Mouse (Mus musculus): ENCODE results near the gene Adgre4.
A peak's percentile ranks its signal among the peaks of the same experiment; 100 is the strongest.

Adgre4 gene

DNA sequence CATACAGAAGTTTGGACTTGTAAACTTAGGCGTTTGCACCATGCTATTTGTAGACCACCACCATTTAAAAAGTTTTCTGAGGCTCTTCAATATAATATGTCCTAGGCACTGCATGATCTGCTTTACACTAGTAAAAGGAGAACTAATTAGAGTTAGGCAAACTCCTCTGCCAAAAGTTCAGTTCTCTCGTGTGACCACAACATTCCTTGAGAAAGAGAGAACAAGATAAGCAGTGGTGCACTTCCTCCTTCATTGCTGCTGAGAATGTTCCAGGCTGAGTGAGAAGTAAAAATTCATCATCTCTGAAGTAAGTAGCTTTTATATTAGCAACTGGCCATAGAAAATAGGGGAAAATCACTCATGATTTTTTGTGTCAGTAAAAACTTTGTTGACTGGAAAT, at the start of gene Adgre4:
Adgre4 (plus strand) TSS at position 199 of the 400 bp plus-strand sequence.
- DNase-seq (ENCODE audit: low spot score) = no peak

DNA sequence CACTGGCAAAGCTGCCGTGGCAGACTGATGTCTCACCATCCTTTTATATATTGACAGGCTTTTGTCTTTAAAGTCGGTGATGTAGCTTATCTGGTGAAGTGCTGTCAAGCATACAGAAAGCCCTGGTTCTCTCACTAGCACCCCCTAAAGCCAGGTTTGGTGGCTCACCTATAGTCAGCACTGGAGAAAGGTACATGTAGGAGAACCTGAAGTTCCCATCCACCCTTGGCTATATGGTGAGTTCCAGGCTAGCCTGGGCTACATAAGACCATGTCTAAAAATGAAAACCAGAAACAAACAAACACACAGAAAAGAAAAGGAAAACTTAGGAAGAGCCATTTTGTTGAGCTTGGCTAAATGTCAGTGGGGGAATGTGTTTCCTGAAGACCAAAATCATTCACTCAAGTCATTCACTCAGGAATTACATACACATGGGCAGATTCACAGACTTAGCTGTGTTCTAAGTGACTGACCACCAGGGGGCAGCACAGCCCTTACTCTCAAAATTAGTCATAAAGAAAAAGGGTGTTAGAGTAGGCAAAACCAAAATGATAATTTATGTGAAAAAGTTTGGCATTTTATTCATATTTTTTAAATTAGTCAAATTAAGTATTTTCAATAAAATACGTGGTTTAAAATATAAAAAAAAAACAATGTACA, 47.5 kb upstream of the Adgre4 start:
- peak; percentile 27 for DNase-seq (ENCODE audit: low spot score)

DNA sequence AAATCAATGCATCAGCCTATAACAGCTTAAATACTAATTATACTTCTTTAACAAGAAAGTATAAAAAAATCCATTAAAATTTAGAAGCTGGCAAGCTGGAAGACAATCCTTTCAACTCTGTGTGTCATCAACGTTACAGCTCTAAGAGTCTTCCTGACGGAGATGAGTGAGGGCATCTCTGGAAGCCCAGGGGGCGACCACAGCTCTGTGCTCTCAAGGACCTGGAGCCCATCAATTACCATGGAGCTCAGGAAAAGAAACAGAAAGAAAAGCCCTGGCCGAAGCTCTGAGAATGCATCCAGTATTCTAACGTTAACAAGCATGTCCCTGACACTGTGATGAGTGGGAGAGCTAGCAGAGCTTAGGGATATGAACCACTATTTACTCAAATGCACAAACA, 46.9 kb upstream of the Adgre4 start:
- no peak for DNase-seq (ENCODE audit: low spot score)

DNA sequence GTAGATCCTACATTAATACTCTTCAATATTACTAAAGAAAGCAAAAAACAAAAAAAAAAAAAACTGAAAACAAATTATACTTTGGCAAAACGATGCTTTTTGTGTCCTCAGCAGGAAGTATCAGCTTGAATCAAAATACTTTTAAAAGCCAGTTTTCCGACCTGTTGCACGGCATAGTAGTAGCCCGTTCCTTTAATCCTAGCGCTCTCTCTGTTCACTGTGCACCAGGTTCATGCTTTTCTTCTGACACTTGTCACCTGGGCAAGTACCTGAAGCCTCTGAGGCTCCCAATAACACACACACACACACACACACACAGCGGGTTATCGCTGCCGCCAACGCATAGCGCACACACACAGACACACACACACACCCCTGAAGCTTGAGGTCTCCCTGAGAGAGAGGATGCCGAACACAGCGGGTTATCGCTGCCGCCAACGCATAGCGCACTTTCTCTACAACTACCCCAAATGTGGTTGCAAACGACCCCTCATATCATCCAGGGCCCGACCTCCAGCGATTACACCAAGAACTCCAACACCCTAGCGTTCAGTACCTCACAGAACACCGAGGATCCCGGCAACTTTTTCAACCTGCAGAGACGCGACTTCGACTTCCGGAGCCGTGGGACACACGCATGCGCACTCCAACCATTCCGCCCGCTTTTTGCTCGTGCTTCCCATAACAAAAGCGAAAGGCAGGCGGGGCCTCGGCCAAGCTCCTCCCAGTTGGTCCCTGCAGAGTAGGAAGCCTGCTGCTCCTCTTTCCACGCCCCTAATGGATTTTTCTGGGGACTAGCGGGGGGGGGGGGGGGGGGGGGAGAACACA, 37.6 kb upstream of the Adgre4 start, which contains the start of gene Pot1b:
Pot1b (minus strand) TSS at position 645 of the 828 bp plus-strand sequence.
- peak; percentile 88 for DNase-seq (ENCODE audit: low spot score)

DNA sequence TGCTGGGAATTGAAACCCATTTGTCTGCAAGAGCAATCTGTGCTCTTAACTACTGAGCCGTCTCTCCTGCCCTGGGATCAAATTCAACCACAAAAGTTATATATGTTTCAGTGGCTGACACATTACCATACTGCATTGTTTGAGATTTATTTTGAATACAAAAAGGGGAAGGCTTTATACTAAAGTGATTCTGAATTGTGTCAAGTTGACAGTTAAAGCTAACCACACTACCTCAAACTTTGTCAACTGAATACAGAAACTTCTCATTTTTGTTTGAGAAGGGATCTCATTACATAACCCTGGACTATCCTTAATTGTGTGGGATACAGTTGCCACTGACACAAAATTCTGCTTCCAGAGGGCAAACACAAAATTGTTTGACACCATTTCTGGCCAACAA, 28.5 kb upstream of the Adgre4 start:
- no peak for DNase-seq (ENCODE audit: low spot score)

DNA sequence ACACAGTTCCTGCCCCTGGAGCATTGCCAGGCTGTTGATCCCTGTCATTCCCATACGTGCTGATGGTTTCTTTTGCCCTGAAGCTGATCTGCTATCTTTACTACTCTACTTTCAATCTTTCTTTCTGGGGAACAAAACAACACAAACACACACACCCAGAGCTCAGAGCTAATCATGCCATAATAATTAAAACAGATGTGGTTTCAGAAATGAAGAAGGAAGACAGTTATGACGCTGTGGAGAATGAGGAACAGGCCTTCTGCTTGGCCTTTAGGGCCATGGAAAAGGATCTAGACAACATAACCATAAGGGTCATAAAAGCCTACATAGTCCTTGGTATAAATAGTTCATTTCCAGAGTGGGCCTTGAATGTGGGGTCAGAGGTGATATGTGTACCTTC, 27.5 kb upstream of the Adgre4 start:
- DNase-seq (ENCODE audit: low spot score) = no peak

DNA sequence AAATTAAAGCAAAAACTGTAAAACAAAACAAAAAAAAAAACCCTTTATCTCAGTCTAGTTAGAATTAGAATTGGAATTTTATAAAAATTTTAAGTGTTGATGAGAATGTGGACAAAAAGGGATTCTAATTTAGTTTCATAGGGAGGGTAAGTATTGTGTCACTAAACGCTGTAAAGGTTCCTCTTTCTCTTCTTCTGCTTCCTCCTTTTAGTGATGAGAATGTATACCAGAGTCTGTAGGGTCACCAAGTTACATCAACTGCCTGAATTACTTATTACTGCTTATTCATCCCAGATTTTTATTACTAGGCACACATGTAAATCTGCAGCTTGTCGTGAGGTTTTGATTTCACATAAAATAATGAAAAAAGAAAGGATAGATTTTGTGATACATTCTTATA, 23.6 kb upstream of the Adgre4 start:
- no peak for DNase-seq (ENCODE audit: low spot score)

DNA sequence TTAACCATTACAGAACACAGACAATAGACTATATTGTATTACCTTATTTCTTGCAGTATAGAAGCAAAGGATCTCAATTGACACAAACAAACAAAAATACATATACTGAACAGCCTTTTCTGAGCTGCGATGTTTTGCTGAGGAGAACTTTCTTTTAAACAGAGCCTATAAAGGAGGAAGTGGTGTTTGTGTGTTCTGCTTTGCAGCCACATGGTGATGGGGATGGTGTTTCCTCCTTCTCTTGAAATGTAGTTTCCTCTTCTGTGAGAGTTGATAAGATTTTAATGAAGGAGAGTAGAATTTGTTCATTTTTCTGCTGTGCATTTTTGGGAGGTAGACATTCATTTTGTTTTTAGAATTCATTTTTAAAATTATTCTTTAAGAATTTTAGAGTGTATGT, 13.1 kb upstream of the Adgre4 start:
- DNase-seq (ENCODE audit: low spot score) = no peak

DNA sequence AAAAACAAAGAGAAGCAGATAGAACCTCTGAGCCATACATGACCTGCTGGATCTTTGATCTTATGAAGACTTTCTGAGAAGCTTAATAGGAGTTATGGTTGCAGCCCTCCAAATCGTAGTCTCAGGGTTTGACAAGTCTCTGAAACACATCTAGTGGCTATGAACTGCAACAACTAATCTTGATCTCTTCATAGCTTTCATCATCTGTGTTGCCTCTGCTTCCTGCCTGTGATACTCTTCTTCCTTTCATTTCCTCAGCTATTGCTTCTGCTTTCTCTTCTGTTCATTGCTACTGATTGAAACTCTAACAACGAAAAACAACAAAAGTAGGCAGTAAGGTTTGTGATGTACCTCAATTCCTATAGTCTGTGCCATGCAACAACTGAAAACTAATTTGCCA, 1.4 kb downstream of the Adgre4 start:
- DNase-seq (ENCODE audit: low spot score) = no peak

DNA sequence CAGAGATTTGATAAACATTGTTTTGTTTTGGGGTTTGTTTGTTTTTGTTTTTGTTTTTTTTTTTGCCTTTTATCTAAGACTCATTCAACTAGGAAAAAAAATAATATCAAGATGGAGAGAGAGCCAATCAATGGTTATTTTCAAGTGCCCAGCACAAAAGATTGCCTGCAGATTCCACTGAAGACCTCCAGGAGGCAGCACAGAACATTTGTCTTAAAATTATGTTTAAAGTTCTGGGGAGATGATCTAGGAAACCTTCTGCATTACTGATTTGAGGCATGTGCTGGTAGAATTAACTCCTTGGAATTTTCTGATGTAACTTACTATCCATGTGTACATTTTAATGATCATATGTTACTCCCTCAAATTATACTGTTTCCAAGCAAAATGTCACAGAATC, 63.9 kb downstream of the Adgre4 start:
- no peak for DNase-seq (ENCODE audit: low spot score)

DNA sequence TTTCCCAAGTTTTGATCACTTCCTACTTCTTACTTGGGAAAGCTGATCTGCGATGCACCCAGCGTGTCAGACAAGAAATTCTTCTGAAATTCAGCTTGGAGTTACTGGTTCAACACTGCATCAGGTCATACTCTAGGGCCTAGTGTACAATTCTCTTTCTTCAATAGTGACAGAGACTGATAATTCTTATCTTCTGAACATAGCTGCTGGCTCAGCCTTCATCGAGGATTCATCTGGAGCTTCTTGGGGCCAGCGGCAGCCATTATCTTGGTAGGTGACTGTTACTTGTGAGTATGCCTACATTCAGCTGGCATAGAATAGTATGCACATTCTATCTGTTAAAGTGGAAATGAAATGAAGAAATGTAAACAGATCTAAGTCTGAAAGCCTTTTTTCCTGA, 67.1 kb downstream of the Adgre4 start:
- DNase-seq (ENCODE audit: low spot score) = no peak

DNA sequence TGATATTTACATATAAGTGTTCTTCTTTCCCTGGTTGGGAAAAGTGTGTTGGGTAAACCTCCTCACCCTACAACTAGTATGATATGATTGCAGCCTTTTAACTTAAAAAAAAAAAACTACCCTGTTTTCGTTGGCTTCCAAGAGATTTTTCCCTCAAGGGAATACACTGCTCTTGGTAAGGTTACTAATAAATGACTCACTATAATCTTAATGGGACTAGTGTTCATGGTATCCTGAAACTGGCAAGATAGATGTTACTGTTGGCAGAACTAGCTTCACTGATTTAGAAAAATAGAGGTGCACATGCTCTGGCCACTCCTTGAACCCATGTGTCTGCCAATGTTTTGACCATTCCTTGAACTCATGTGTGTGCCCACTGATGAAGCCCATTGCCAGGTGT, 71.8 kb downstream of the Adgre4 start:
- no peak for DNase-seq (ENCODE audit: low spot score)

DNA sequence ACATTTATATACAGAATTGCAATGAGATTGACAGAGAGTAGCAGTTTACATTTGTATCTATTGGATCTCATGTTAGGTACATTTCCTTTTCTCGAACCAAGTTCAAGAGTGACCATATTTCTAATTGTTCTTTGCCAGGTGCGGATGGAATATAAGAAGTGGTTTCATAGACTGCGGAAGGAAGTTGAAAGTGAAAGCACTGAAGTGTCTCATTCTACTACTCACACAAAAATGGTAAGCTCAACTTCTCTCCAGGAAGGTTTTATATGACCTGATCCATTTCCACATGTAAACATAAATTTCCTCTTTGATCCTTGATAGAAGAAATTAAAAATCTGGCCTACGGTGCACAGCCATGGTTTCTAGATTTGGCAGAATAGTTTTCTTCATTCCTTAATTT, 93.3 kb downstream of the Adgre4 start:
- DNase-seq (ENCODE audit: low spot score) = no peak

DNA sequence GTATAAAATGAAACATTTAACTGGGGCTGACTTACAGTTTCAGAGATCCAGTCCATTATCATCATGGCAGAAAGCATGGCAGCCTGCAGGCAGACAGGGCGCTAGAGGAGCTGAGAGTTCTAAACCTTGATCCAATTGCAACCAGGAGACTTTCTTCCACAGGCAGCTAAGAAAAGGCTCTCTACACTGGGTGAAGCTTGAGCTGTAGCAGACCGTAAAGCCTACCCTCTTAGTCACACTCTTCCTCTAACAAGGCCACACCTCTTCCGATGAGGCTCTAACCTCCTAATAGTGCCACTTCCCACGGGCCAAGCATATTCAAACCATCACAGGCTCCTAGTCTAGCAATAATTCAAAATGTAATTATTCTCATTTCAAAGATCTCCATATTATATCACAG, 127.4 kb downstream of the Adgre4 start:
- DNase-seq (ENCODE audit: low spot score) = no peak

DNA sequence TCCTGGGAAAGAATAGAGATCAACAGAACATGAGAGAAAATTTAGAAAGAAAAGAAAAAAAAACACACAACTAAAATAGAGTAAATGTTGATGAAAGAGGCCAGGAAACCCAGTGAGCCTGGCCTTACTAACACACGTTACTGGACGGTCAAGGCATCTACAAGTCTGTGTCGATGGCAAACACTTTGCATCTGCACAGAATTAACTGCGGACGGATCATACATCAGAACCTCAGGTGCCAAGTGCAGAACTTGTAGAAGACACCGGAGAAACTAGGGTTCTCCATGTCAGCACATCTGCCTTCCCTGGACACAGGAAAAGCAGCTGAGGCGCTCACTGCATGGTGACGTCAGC, 128.5 kb downstream of the Adgre4 start:
- peak; percentile 3 for DNase-seq (ENCODE audit: low spot score)

DNA sequence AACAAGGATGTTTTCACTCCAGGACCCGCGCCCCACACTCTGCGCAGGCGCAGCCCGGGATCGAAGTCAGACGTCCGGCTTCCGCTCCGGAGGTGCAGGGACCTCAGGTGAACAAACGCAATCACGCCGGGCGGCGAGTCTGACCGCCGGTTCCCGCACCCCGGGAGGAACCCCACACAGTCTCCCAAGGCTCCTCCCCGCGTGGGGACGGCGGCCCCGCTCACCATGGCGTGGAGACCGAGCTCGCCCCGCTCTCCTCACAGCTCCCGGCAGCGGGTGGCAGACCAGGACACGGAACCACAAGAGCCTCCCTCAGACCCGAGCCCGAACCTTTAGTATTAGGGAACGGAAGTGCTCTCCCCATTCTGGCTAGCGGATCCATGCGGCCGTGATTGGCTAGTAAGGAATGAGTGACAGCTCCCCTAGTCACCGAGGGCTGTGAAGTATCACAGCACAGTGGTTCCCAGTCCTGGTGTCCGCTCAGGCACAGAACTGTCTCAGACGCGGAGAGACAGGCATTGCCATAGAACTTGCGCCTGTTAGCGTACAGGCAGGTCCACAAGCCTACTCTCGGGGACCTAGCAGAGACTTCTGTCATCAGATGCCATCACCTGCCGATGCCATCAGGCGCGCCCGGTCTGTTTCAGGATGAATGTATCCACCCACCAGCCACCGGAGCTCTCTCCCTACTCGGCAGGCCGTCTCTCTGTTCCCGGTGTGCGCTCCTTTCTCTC, 129.0 kb downstream of the Adgre4 start, which contains the start of gene Zfp119a:
Zfp119a (minus strand) TSS at position 295 of the 734 bp plus-strand sequence.
- DNase-seq (ENCODE audit: low spot score) = peak; percentile 60

DNA sequence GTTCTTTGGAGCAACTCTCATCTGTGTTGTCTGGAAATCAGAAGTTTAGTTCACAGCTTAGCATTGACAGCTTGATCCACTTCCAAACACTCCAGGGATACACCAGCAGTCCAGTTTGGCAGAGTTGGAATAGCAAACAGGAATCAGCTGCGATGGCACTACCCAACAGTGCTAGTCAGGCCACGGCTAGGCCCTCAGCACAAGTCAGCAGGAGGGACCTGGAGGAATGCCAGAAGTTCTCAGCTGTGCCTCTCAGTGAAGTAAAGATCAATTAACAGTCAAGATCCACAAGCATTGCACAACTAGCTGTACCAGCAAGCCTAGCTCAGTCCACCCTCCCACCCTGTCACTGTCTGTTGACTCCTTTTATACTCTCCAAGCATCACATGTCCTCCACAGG, 133.8 kb downstream of the Adgre4 start:
- no peak for DNase-seq (ENCODE audit: low spot score)

DNA sequence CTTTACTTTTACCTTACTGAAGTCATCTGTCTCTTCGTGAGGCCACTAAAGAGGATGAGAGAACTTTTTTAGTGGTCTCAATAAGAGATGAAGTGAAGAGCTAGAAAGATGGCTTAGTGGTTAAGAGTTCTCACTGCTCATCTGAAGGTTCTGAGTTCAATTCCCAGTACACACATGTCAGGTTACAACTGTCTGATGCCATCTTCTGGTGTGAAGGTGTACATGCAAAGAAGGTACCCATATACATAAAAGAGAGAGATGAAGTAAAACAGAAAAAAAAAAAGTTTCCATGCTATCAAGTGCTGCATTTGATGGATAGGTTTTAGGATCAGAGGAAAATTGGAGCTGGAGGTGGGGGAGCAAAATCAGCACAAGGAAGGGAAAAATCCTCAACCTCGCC, 135.1 kb downstream of the Adgre4 start:
- no peak for DNase-seq (ENCODE audit: low spot score)

DNA sequence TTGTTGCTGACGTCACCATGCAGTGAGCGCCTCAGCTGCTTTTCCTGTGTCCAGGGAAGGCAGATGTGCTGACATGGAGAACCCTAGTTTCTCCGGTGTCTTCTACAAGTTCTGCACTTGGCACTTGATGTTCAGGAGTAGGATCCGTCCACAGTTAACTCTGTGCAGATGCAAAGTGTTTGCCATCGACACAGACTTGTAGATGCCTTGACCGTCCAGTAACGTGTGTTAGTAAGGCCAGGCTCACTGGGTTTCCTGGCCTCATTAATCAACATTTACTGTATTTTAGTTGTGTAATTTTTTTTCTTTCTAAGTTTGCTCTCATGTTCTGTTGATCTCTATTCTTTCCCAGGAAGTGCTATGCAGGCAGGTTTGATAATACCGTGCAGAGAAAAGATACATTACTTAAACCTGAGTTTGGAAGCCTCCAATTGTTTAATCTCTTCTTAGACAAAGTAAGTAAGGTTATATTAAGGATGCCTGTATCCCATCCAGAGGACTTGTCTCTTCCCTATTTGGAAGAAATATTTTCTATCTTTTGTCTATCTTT, 142.7 kb downstream of the Adgre4 start:
- DNase-seq (ENCODE audit: low spot score) = peak; percentile 16

DNA sequence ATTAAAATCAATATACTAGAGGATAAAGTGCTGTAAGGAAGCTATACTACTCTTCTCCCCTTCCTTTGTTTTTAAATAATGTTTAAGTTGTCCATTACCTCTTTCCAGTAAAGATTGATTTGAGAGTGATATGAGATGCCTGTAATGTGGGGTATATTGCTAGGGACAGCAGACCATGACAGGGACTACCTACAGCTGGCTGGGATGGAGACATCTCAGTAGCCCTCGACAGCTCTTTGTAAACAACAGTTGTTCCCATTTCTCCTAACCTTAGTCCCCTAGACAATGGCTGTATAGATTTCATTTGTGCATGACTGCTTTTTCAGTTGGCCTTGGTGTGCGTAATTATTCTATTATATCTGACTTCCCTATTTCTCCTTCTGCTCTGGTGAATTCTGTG, 153.3 kb downstream of the Adgre4 start:
- no peak for DNase-seq (ENCODE audit: low spot score)
